Mouse (Mus musculus) spleen, postnatal 36 days (tissue): Measurements from ENCODE around the gene Gm47959.
"Not testable (repeated sequence)": the region's sequence is repeated elsewhere in the genome, so short reads cannot be mapped to it uniquely, and the experiment has no call there.

Source experiments
- DNase-seq, 2 experiments: peaks; one replicate each; pipeline ENCODE4 v3.0.0; 2022; ENCODE audit warnings: low spot score in 2 of 2, mixed read lengths in 1 of 2

Gm47959 gene

DNA sequence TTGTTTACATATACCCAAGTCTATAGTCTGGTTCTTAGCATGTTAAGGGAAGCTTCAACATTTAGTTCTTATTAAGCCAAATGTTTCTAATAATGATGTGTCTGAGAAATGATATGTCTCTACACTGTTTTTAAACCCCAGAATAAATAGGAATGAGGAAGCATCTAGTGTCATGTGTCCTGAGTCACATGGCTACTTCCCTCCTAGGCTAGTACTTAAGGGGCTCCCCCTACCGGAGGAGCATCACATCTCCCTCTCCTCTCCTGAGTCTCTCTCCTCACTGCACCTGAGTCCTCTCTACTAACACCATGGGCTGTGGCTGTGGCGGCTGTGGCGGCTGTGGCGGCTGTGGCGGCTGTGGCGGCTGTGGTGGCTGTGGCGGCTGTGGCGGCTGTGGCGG lies at the start of gene Gm47959:
Gm47959 (plus strand) TSS at position 243 of the 400 bp plus-strand sequence.
- not testable (repeated sequence) for DNase-seq

DNA sequence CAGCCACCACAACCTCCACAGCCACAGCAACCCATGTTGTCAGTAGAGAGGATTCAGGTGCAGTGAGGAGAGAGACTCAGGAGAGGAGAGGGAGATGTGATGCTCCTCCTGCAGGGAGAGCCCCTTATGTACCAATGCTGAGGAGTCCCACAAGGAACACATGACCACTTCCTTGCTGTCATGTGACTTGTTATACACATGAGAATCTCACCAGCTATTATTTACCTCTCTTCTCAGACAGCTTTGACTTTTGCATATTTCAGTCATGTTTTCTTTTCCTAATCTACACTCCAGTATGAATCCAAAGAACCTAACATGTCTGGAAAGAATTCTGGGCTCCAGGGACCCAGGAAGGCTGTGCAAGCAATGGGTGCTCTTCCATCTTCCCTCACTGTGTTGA lies 44.4 kb upstream of the Gm47959 start, which contains the start of gene Gm7544:
Gm7544 (minus strand) TSS at position 101 of the 400 bp plus-strand sequence.
- DNase-seq = not testable (repeated sequence)

DNA sequence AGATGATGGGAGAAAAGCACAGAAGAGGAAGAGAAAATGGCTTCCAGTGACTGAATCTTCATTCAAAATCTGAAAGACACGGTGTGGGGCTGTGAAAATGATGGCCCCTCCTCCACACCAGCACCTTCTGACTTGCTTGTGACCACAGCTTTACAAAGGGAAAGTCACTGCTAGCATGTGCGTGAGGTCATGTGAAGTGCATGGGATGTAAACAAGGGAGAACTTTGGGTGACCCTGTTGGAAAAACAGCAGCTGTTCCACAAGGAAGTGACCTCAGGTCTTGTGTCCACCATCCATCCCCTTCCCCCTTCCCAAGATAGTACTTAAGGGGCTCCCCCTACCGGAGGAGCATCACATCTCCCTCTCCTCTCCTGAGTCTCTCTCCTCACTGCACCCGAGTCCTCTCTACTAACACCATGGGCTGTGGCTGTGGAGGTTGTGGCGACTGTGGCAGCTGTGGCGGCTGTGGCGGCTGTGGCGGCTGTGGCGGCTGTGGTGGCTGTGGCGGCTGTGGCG lies 40.4 kb upstream of the Gm47959 start, which contains the start of gene Gm47955:
Gm47955 (plus strand) TSS at position 417 of the 516 bp plus-strand sequence.
- no peak for DNase-seq

DNA sequence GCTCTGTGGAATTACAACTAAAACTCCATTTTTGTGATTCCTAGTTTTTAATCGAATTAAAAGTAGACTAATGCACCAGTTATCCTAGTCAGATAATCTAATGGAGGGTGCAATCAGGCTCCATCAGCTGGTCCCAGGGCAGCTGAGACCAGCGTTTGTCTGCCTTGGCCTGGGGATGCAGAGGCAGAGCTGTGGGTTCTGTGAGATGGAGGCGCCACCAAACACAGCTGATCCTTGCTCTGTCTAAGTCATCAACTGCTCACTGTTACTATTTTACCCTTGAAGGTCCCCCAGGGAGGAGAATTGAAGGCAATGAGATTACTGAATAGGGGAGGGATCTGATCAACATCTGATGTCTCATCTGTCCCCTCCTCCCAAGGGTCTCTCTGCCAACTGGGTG lies 33.9 kb upstream of the Gm47959 start:
- no peak for DNase-seq

DNA sequence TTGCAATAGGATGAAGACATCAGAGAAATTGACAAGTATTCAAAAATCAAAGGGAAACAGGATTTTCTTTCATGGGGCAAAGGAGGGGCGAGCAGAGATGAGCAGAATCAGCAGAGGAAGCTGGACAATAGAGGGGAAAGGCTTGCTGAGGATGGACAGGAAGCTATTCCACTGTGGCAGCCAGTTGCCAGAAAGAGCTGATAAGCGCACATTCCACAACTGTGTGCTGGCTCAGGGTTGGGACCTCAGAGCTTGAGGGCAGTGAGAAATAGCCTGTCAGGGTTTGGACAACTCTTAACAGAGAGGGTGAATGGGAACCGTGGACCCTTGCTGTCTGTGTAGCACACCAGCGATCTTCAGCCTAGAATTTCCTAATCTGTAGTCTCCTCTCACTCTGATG lies 28.3 kb upstream of the Gm47959 start:
- no peak for DNase-seq

DNA sequence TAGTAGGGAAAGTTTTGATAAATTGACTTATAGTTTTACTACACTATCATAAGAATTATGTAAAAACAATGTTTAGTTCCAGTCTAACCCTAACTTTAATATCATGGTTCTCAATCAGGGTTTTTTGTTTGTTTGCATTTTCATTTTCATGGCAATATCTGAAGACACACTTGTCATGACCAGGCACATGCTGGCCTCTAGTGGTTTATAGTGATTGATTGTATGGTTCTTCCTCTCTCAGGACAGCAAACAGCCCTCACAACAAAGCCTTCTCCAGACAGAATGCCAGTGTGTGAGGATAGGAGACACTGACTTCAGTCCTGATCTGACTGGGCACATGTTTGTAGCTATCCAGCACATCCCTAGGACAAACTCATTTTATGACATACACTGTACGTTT lies 27.1 kb upstream of the Gm47959 start:
- DNase-seq = no peak

DNA sequence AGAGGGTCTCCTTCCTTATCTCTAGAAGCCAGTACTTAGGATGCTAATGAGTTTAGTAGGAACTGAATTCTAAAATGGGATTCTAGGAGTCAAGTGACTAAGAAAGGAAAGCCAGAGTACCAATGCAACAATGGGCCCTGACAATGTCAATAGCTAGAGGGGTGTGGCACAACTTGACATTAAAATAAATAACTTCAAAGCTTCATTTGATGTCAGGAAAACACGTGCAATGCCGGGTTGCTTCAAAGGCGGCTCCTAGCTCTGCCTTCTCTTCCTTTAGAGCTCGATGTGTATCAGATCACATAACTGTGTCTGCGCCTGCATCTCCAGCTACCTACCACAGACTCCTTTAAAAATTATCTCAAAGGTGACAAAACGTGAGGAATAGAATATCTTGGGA lies 26.4 kb upstream of the Gm47959 start:
- DNase-seq = peak; percentile 2 to 10

DNA sequence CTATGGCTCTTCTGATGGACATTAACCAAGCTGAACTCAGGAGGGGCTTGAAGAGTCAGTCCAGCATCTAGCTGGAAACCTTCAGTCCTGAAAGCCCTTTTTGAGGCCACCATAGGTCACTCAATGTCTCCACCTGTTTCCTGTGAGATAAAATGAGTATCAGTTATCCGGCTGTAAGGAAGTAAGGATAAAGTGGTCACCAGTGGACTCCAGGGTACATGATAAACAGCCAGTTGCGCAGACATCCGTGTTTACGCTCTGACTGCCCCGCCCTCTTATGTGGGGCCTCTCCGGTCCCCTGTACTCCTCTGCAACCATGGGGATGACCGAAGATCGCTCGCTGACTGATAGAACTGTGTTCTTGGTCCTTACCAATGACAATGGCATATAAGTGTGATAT lies 26.0 kb upstream of the Gm47959 start:
- no peak for DNase-seq

DNA sequence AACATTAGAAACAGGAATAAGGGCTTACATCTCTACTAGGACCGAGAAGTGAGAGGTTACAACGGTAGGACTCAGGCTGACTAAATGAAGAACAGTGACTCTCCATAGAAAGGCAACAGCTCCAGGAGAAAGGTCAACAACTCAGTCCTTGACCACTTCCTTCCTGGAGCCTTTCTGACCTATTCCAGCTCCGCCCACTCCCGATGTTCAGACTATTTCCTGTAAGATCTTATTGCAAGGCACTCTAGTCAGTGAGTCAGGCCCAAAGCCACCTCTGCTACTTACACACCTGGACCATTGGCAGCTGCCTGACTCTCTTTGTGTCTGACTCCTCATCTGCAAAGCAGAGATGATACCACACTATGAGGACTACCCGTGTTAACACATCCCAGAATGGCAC lies 24.6 kb upstream of the Gm47959 start:
- peak; percentile 8 to 32 for DNase-seq

DNA sequence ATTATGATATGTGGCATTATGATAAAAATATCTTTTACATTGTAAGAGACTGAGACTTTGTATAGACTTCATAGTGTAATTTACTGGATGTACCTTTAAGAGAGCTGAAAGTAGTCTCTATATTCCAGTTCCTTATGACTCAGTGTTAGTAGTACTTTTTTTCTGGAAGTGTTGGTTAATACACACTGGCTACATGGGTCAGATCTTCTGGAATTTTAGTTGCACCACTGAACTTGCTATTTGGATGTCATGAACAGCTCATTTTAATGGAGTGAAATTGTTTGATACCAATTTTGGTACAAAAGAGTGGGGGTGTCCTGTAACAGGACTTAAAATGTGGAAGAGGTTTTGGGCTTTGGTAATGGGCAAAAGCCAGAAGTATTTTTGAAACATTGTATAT lies 22.5 kb upstream of the Gm47959 start:
- no peak for DNase-seq

DNA sequence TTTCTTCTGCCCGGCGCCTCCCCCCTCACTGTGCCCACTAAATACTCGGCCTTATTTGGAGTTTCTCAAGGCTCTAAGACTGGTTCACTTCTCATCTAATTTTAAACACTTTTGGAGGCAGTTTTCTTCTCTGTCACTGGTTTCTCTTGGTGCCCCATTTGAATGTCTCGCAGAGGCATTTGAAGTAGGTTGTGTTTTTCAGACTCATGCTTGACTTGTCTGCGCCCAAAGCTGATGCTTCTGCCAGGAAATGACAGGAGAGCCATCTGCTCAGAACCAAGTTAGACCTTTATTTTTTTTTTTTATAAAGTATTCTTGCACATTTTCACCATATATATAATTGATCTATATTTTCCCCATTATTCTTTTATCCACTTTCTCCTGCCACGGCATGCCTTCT lies 13.6 kb upstream of the Gm47959 start:
- DNase-seq = no peak

DNA sequence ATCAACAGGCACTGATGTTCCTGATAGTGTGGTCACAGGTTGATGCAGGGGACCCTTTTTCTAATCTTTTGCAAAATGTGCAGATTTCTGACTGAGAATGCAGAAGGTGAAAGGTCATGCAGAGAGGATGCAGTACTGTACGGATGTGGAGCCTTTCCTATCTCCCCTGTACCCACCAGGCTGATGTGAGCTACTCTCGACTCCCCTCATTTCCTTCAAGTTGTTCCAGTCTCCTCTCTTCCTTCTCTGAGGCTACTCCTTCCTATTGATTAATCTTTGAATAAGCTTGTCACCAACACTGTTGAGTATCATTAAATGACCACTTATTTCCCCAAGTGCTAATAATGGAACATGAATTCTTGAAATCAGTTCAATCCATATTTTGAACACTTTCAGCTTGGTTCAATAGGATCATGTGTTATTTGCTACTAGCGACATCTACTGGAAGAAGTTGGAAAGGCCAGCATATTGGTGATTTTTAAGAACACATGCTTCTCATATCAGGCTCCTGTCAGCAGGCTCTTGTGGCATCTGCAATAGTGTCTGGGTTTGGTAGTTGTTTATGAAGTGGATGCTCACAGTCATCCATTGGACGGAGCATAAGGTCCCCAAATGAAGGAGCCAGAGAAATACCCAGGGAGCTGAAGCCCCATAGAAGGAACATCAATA lies 12.7 kb upstream of the Gm47959 start:
- peak; percentile 8 to 22 for DNase-seq

DNA sequence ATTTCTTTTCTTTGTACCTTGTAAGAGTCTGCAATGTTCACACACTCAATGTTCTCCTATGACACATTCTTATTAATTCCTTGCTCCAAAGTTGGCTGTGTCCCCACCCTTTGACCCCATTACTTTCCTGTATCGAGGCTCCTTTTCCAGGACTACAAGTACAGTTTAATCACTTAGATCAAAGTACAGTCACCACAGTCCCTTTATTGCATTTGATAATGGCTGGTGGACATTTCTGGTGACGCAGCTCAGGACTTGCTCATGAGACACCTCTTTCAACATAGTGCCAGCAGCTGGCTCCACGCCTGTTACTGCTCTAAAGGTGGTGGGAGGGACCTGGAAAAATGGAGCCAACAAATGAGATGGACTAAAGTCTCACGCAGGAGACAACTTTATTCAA lies 9.3 kb upstream of the Gm47959 start:
- no peak for DNase-seq

DNA sequence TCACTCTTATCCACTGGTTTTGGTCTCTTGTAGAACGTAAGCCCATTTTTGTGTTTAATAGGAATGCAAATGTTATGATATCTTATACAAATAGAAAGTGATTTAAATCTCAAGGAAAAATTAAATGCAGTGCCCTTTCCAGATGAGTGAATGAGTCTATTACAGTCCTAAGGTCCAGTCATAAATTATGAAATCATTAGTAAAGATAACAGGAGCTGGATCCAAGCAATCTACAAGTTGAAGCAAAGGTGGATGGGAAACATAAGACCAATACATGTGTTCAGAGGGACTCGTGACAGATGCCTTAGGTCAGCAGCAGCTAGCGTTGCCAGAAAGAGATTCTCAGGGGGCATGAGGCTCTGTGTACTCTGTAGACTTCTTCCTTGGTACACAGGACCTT lies 8.8 kb upstream of the Gm47959 start:
- DNase-seq = no peak

DNA sequence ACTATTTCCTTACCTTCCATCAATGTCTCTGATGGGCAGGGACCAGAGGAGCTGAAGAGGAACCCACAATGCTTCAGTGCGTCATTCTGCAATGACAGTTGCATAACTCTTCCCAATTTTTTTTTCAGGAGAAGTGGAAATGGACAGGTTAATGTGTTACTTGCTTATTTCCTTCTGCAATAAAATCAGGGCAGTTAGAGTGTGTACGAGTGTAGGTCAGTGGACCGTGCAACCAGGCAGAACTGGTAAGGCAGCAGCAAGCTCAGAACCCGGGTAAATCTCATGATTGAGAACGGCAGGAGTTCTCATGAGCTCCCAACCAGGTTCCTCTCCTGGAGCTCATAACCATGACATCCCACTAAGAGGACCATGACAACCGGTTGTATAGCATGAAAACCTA lies 8.3 kb upstream of the Gm47959 start:
- no peak for DNase-seq

DNA sequence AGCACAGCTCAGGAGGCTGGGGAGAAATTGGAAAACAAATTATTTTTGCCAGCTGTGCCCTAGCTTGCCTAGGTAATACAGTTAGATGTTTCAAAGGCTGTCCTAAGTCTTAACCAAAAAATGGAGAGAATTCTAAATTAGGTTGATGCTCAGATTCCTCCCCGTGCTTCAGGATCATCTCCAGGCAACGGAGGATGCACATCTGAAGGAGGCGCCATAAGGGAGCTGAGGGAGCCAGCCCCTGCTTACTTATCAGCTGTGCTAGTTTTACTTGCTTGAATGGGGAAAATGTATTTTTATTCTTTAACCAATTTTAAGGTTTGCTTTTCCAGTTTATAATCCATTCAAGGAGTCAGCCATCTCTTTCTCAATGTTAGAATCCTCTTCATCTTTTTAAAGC lies 6.4 kb upstream of the Gm47959 start:
- no peak for DNase-seq

DNA sequence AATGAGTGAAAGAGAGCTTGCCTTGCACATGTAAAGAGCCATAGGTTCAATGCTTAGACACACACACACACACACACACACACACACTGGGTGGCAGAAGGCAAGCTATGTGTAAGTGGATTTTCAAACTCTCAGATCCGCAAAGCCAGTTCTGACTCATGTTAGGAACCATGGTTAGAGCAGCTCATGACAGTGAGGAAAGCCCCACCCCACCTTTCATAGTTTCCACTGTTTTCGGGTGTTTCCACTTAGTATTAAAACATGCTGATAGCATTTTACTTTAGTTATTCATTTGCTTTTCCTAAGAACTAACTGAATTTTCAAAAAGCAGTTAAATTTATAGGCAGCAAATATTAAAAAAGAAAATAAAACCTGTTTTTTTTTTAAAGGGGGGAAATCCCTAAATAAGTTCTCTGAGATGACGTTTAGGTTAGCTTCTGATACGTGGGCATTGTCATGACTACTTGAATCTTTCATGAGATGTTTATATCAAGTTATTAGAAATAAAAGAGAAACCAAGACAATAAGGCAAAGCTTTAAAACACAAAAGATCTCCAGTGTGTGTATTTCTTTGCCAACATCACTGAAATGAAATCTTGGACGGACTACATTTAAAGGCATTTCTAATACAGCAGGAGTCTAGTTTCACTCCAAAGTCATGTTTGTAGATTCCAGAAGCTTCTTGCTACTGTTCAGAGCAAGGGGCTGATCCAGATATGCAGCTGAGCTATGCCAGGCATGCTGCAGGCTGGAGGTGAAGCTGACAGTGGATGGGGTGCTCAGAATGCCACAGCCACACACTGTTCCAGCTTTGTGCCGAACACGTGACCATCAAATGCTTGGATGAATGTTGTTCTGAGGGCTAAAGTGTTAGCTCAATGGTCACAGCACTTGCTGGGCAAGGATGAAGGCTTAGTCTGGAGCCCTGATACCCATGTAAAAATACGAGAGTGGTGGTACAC lies 6.2 kb downstream of the Gm47959 start:
- DNase-seq = no peak

DNA sequence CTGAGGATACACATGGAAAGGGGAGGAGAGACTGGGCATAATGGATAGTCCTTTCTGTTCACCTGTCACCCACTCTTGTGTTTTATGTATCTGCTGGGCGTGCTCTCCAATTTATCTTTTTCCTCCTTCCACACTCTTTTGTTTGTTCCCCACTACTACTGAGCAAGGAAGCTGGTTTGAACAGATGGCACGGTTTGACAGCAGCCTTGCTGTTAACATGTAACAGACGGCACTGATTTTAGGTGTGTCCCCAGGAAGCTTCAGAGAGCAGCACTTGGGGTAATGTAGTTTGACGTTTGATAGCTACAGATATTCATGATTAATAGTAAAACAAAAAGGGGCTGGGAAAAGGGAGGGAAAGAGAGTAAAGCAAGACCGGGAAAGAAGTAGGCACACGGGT lies 7.1 kb downstream of the Gm47959 start:
- no peak for DNase-seq

DNA sequence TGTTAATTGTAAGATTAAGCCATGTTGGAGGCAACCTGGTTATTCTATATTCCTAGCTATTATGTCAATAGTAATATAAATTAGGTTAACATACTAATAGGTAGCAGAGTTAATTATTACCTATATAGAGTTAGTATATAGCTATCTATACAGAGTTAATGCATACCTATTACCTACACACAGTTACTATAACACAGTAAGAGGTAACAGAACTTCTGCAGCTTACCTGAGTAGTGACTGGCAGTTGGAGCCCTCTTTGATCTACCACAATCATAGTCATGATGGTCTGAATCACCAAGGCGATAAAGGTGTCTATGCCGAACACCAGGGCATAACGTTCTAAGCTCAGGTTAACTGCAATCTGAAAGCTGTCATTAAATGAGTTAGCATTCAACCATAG lies 14.1 kb downstream of the Gm47959 start:
- no peak for DNase-seq

DNA sequence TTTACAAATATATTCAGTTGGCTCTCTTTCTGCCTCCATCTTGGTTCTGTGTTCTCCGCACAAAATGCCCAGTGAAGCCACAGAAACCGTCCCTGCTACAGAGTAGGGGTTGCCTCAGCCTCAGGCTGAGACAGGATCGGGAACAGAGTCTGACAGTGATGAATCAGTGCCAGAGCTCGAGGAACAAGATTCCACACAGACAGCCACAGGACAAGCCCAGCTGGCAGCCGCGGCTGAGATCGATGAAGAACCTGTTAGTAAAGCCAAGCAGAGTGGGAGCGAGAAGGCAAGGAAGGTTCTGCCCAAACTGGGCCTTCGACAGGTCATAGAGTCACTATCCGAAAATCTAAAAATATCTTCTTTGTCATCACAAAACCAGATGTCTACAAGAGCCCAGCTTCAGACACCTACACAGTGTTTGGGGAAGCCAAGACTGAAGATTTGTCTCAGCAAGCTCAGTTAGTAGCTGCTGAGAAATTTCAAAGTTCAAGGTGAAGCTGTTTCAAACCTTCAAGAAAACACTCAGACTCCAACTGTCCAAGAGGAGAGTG lies 15.1 kb downstream of the Gm47959 start:
- DNase-seq = no peak

DNA sequence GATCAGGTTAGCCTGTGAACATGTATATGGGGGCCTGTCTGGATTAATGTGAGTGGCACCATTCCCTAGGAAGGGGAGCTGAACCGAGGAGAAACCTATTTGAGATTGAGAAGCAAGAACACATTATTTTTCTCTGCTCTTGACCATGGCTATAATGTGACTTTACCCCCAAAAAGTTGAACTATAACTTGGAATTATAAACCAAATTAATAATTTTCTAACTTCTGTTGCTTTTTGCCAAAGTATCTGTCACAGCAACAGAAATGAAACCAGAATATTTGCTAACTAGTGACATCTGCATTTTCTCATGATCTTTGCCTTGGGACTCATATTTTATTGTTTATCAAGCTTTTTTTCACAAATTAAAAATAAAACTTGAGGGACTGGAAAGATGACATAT lies 16.2 kb downstream of the Gm47959 start:
- no peak for DNase-seq

DNA sequence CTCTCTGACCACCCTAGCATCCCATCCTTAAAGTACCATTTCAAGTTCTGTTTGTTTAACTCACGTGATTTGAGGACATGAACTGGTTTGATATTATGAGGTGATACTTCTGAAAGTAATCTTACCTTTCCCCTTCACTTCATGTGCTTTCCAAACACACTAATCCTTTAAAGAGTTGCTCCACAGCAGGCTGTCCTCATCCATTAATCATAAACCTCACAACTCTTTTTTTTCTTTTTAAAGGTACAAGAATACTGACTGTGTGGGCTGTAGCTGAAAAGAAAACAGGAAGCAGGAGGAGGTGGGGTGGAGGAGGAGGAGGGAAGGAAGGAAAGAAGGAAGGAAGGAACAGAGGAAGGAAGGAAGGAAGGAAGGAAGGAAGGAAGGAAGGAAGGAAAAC lies 31.6 kb downstream of the Gm47959 start:
- no peak for DNase-seq
